Mouse (Mus musculus) skeletal muscle tissue, adult 2 months (tissue): ENCODE measurements around the gene Ctbp2.

Source experiments
- DNase-seq: peaks from one replicate; pipeline ENCODE4 v3.0.0-alpha.2; 2012; ENCODE audit warnings: low read depth, low spot score

The Ctbp2 gene

DNA sequence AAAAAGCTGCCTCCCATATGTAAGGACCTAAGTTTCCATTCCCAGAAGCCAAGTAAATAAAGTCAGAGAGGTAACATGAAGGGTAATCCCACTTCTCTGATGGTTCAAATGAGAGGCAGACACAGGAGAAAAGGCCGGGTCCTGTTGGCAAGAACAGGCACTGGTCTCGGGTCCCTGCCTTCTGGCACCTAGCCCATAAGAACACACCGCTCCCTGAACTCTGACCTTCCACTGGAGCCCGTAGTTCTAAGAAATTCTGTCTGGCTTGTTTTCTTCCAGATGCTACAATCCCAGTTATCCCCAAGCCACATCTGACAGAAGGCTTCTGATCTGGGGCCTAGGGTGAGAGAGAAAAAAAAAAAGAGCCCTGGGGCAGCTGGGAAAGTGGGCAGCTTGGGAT, 35.7 kb downstream of the Ctbp2 start:
- peak; percentile 42 for DNase-seq

DNA sequence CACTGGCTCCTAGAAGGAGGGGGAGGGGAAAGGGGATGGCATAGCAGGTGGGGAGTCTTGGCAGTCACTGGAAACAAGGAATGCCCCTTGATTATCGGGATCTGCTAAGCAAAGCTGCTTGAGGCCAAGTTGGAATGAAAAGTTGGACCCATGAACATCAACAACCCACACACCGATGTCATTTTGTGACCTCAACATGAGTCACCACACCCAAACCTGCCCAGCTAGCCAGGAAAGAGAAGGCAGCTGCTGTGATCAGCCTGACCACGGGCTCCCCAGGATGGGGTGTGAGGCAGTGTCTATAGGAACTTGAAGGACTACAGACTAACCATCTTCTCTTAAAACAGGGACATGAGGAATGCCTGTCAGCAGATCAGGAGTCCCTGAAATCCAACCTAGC, 38.7 kb downstream of the Ctbp2 start:
- DNase-seq: no peak

DNA sequence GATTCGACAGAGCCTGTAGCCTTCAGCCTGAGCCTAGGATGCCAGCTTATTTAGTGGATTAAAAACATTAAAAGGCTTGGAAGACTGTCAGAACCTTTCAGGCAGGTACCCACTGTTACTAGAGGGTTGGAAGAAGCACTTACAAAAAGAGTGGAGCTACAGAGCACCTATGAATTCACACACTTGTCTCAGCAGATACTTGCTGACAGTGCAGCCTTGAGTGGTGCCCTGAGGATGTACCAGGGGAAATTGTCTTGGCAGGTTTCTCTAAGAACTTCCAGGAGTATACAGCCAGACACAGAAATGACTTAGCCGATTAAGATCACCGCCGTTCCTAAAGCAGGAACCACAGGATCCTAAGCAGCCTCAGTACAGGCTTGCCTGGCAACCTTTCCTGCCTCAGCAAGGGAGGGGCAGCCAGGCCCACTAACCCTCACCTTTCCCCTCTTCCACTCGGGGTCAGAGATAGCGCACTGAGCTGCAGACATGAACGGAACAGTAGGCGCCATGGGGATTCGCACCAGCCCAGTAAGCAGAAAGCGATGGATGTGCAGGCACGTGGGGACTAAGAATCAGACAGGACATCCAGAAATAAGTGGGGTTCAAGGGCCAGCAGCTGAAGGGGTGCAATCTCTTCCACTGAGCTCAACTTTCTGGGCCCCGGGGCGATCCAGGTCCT, 40.1 kb downstream of the Ctbp2 start:
- no peak for DNase-seq

DNA sequence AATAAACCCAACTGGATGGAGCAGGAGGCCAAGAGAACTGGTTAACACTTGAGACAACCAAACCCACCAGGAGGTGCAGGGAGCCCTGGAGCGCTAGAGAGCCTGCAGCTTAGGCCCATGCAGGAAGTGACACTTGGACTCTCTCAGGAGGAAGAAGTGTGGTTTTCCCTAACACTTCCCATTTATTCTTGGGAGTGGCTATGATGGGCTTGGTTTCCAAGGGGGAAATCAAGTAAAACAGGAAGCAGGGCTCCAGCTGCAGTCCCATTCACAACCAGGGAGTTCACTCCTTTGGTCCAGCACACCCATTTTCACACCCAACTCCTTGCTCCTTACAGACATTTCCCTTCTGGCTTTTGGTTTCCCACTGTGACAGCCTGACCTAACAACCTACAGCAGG, 45.2 kb downstream of the Ctbp2 start:
- DNase-seq: no peak

DNA sequence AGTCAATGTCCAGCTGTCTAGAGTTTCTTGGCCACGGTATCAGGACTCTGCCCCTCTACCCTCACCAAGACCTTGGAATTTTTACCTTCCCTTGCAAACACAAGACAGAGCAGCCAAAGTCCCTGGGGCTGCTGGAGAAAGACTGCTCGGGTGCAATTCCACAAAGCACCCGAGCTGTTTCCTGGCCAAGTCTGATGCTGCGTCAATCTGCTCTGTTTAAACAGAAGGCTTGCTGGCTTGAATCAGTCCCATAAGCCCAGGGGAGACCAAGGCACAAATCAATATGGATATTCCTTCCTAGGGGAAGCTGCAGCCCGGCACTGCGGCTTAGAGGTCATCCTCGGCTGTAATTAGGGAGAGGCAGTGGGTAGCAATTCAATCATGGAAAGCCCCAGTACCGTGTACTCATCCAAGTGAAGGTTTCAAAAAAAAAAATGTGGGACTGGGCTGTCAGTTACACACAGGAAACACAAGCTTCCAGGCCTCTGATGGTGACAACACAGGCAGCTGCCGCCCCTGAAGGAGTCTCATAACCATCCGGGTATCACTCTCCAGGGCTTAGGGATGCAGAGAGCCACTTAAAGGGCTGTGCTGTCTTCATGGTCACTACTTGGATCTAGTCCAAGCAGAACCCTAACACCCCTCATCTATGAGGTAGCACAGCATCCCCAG, 49.6 kb downstream of the Ctbp2 start:
- no peak for DNase-seq

DNA sequence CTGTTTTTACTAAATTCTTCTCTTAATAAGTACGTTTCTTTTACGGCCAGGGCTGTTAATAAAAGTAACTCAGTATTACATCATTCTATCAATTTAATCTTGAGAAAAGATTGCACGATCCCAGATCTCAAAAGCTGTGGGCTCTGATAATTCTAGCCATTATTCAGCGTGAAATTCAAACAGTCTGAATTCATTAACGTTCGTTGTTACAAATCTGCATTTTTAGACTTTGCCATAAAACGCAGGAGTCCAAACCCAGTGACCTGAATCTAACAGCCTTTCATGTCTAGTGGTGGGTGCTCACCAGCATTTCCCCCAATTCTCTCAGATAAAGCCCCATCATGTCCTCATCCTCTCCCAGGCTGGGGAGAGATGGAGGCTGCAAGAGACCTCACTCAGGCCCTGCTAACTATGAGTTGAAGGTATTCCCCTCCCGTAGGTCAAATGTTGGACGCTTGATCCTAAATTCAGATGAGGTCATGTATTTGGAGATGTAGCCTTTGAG, 51.0 kb downstream of the Ctbp2 start:
- no peak for DNase-seq

DNA sequence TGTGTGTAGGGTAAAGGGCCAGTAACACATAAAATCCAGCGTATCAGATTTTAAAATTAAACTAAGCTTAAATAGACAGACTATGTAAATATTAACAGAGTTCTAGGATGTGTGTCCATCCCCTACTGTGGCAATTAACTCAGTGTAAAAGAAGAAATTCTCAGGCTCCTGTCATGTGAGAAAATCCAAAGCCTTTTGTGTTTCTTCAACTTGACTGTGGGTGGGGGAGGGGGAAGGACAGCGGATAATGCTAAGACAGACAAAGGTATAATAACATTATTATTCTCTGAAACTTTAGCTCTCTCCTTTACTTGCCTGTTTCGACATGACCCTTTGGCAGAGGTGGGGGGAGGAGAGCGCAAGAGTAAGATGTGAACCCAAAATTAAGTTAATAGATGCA, 51.6 kb downstream of the Ctbp2 start:
- no peak for DNase-seq

DNA sequence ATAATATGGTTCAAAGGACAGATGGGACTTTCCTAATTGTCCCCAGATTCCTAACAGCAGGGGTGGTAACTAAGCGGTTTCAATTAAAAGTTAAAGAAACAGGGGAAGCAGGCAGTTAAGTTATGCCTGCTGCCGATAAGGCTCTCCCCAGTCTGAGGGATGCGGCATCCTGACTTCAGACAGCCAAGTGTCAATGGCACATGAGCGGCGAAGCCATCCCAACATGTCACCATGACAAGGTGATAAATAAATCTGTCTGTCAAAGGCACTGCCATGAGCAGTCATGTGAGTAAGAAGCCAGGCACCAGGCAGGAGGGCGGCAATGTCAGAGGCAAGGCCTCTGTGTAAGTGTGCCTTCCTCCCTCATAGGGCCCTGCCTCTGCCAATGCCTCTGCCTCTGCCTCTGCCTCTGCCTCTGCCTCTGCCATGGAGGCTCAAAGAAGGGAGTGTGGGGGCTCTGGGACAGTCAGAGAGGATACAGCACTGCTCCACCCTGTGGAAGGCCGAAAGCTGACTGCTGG, 56.8 kb downstream of the Ctbp2 start:
- peak; percentile 34 for DNase-seq

DNA sequence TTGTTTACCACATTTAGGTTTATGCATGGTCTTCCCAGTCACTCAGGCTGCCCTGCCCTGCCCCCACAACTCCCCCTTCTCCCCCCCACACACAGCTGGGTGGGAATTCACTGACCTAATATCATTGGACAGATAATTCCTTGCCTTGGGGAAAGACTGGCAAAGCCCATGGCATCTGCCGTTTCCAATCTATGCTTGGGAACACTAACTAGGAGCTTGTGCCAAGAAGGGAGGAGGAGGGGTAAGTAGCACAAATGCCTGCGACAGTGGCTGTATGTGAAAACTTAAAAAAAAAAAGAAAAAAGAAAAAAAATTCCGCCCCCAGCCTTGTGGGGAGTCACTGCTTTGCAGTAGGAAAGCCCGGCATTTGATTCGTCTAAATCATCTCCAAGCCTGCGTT, 57.4 kb downstream of the Ctbp2 start:
- DNase-seq: no peak

DNA sequence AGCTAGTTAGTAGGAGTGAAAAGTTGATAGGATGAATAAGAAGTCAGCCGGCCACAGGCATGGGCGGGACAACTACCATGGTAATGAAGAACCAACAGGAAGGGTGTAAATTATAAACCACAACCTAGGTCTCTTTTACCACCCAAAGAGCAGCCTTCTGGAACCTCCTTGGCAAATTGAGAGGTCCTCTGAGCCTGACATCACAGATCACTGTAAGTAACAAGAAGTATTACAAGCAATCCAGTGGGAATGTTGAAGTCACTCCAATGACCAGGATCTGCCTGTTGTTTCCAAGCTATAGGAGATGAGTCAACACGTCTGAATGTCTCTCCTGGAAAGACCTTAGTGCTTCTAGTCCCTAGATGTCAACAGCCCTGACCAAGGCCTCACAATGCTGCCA, 62.1 kb downstream of the Ctbp2 start:
- no peak for DNase-seq

DNA sequence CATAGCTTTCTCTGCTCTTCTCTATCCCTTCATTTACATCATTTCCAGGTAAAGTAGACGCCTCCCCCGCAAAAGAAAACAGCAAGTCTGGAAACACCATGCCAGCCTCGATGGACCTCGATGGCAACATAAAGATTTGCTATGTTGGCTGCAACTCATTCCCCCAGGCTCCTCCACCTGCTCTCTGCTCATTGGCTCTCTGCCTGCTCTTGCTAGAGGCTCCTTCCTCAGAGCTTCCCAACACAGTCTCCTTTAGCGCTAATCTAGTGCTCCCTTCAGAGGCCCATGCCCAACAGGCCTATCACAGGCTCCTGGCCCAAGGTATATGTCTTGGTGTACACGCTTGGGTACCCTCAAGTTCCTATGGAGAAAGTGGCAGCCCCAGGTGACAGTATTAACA, 64.0 kb downstream of the Ctbp2 start:
- DNase-seq: no peak

DNA sequence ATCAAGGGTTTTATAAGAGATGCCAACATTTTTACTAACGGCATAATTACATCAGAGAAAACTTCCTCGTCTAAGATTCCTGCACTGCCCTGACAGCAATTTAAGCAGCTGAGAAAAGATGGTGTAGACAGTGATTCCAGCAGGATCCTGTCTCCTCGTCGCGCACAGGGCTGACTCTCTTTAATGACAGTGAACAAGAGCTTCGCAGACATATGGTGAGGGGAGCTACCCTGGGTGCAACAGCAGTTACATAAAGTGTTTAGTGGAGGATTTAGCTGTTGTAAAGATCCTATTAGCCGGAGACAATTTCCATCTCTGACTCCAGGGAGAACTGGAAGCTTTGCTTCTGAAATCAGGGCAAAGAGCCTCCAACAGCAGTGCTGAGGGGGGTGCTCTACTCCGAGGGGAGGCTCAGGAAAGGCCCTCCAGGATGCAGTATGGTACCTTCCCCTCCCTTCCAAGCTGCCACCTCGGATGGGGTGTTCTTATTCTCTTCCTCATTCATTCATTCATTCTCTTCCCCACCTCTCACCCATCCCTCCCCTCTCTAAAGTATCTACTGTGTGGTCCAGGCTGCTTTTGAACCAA, 64.5 kb downstream of the Ctbp2 start:
- no peak for DNase-seq

DNA sequence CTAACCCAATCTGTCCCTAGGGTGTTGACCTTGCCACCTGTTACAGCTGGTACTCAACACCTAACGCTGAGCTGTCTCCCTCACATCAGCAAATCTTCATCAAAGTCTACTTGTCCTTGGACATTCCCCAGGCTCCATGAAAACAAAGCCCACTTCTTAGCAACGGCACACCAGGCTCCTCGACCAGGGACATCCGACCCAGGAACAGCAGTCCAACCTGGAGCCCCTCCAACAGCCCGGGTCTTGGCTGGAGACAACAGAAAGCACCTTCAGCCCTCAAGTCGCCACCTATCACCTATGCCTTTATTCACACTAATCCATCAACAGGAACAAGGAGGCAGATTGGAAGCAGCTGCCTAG, 65.0 kb downstream of the Ctbp2 start:
- DNase-seq: peak; percentile 92

DNA sequence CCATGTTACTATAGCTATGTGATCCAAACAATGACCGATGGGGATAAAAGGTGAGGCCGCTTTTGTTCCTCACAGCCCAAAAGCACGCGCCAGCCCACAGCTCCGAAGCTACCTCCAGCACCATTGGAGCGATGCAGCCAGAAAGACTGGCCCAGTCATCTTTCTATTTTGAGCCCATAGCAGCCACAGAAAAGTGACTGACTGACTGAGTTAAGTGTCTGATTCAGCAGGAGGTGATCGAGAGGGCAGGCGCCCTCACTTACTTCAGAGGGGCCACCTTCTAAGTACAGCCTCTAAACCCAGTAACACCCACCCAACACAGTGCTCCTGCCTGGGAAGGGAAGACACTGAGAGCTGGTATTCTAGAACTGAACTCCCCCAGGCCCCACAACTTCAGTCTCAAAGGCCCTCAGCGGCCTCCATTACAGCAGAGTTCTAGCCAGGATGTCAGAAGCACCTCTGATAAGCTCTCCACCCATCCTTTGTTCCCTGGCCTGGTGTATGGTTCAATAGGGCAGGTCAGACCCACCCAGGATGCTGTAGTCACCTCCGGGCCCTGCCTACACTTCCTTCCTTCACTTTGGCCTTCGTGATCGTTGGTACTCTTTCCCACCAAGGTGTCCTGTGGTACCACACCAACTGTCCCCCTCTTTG, 65.5 kb downstream of the Ctbp2 start:
- peak; percentile 52 for DNase-seq

DNA sequence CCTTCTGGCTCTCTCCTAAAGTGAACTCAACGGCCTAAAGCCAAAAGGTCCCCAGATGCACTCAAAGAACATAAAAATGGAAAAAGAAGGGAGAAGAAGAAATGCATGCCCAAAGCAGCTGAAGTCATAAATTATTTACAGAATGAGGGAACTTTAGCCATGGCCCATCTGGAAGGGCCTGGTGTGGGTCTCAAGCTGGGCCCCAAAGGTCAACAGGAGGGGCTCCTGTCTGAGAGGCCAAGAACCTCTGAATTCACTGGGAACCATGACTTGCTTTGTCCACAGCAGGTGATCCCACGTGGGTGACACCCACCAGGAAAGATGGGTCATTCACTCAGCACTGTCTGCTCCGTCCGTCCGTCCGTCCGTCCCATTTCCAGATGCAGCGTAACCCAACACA, 67.2 kb downstream of the Ctbp2 start:
- no peak for DNase-seq

DNA sequence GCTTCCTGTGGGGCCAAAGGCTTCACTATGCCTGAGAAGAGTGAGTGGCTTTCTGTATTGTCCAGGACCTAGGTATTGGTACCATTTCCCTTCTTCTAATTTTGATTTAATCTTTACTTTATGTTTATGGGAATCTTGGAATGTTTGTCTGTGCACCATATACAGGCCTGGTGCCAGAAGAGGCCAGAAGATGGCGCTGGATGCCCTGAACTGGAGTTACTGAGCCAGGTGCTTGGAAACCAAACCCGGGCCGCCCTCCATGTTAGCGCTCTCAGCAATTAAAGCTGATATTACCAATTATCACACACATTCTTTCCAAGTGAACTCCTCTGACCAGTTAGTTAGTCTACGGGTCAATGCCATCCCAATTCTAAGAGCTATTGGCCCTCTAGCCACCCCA, 69.7 kb downstream of the Ctbp2 start:
- no peak for DNase-seq

DNA sequence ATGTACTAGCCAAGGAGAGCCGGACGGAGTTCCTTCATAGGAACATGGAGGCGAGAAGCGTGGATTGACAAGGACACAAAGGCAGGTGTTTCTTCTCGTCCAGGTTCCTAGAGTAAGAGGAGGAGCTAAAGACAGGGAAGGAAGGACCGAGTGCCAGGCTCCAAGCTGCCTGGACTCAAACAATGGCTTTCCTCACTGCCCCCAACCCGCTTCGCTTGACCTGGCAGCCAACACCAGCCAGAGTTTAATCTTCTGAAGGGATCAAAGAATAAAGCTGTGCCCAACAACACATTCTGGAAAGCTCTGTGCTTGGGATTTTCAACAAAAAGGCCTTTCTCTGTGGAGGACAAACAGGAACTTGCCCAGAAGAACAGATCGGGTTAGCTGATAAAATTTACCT, 70.4 kb downstream of the Ctbp2 start:
- no peak for DNase-seq

DNA sequence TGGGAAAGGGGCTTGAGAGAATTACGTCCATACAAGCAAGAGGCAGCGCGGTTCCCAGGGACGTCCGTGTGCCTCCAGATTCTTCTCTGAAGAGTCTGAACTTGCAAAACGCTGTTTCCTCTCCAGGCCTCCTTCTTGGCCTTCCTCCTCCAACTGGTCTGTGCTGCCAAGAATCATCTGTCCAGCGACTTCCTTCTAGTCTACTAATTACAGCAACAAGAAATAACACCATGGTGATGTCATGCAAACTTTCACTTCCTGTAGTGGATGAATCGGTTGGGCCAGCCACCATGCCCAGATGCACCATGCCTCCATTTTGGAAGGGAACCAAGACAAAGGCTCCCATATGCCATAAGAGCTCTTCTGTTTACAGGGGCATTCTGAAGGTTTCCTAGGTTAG, 71.3 kb downstream of the Ctbp2 start:
- DNase-seq: peak; percentile 70

DNA sequence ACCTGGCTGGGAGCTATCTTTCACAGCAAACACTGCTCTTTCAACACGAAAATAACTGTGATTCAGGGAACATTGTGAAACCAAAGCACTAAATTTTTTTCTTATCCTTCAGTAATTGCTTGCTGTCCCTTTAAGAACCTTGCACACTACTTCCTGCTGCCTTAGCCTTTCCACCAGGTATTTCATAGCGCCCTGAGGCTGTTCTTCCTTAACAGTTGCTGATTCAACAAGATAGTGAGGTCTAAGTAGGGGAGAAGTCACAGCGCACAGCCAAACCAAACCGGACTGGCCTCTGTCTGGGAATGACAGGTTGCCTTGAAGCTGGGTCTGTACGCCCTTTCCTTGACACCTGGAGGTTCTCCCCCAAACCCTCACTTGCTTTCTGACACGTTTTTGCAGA, 73.5 kb downstream of the Ctbp2 start:
- no peak for DNase-seq

DNA sequence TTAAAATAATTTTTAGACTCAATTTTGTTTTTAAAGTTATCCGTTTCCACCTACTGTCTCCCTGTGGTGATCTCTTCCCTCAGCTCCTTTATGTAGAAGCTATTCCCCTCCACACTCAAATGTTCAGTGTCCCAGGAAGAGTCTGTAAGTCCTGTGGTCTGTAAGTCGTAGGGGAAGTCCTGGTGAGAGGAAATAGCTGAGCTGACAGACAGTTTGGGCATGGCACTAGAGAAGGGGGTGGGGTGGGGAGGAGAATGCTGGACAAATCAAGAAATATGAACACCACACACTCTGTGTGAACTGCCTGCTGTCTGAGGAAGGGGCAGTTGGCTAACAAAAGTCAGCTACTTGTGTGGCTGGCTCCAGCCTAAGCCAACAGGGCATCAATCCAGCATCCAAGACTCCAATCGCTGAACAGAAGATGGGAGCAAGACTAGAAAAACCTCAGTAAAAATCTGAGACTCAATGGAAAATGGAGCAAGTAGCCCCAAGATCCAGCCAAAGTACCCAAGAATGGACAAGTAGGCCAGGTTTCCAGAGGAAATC, 76.0 kb downstream of the Ctbp2 start:
- DNase-seq: no peak

DNA sequence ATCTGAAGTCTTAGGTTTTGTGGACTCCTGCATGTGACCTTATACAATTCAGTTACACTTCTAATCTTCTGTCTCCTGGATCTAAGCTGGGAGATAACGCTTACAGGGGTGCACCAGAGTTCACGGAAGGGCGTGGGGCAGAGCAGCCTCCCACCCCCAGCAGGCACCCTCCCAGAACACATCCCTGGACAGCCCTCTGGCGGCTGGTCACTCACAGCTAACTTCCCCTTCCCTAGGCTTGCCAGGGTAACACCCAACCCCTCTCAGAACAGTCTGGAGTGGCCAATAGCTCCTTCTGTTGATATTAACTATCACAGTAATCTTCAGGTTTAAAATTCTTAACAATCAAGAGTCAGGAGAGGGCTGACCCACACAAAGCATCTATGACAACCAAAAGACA, 76.9 kb downstream of the Ctbp2 start:
- DNase-seq: no peak

DNA sequence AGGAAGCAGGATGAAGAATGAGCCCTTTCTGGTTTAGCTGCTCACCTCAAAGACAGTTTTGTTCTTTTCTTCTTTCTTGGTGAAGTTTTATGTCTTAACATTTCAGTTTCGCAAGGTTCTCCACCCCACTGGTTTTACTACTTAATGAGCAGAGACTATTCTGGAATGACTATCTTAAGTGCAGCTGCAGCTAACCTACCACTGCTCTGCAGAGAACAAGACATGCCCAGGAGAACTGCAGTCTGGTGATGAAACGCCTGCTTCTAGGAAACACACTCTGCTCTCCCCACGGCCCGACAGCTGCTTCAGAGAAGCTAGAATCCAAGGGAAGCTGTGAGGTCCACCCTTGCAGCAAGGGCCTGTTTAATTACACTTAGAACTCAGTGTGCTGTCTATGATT, 79.4 kb downstream of the Ctbp2 start:
- peak; percentile 47 for DNase-seq
